In the genomic region with DNA sequence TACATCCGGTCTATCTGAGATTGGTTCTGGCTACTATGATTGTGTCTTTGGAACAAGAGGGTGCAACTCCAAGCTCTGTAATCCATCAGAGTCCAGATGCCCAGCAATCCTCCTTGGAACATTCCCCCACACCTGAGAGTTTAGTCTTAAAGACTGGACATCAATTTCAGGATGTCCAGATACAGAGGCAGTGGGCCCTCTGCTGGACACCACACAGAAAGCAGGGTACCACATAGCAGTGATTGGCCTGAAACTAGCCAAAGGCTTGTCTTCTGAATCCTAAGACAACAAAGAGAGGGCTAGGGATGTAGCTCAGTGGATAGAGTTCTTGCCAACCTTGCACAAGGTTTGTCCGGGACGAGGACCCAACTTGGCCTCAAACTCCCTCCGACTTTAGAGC, we compare ENCODE assay signal across 9 mouse cellular contexts. TPM values are rescaled to one million over a fixed set of nuclear protein-coding genes. Genes with fewer than 3 reads are reported as not detected.
DNase-seq lines count a peak whose midpoint lies in the region; ATAC-seq and TF ChIP-seq lines count a peak whose summit lies in the region.
"Had no signal": no experiment of that assay in that cellular context is flagged by ENCODE, and none has a peak within 500 bp of the region (broad histone marks: within the 10 kb centered on the region; RNA-seq: fewer than 3 reads in every experiment).

No protein-coding gene starts in this region.

- H3K27me3 ChIP-seq in kidney, embryonic 14.5 days (ENCODE audit: control insufficient read depth, insufficient read depth, low read length) = no peaks in the 10 kb centered on the region

- no peak overlapping the region for H3K9ac ChIP-seq in kidney, embryonic 14.5 days (ENCODE audit: low read depth, low read length)

- no peak for ATAC-seq in kidney, embryonic 14.5 days (ENCODE audit: low FRiP score, low TSS enrichment)

- no peaks in the 10 kb centered on the region for H3K36me3 ChIP-seq in kidney, embryonic 14.5 days (ENCODE audit: control insufficient read depth, insufficient read depth, low read length)

- TF ChIP-seq POLR2A in brain, embryonic 14.5 days (IDR thresholded peaks at IDR 0.05; ENCODE audit: borderline replicate concordance, extremely low read depth, insufficient read depth, insufficient read length, poor library complexity, severe bottlenecking) = no peak

- DNase-seq in cerebellum, adult 18-20 months = peak; percentile 17 to 24
- no peak for DNase-seq in cerebellum, adult 11-12 months
- peak; percentile 62 for DNase-seq in kidney, postnatal 10 days
- peak; percentile 77 for DNase-seq in 3T3-L1 (ENCODE audit: low read depth, low spot score)
- DNase-seq in brain, embryonic 14.5 days (ENCODE audit: low read depth) = peak; percentile 34
- no peak for DNase-seq in testis, postnatal 14 days (ENCODE audit: low spot score)
- DNase-seq in right cerebral cortex, postnatal 14 days = no peak
- DNase-seq: lung, adult 18-20 months had no signal

- H3K27ac ChIP-seq in kidney, embryonic 14.5 days (ENCODE audit: low read depth, low read length) = no peak overlapping the region

- no peaks in the 10 kb centered on the region for H3K9me3 ChIP-seq in kidney, embryonic 14.5 days (ENCODE audit: control insufficient read depth, low read length)

- H3K4me3 ChIP-seq in kidney, embryonic 14.5 days (ENCODE audit: low read length) = no peak overlapping the region

- no peaks in the 10 kb centered on the region for H3K4me1 ChIP-seq in kidney, embryonic 14.5 days (ENCODE audit: control insufficient read depth, insufficient read depth, low read length)

- H3K4me2 ChIP-seq in kidney, embryonic 14.5 days (replicated peaks; ENCODE audit: low read depth, low read length) = no peak overlapping the region

- 89% methylated on average over 4 of the region's 4 CpGs for WGBS in kidney, embryonic 14.5 days

- peak; percentile 69; the same call in 1 of the 2 replicates for TF ChIP-seq CTCF in brain, embryonic 14.5 days (IDR thresholded peaks at IDR 0.05; ENCODE audit: borderline replicate concordance, extremely low read depth, insufficient read depth, insufficient read length)

RNA-seq across cellular contexts. Expression of a gene that starts 25.5 kb away (rescaled TPM):
- polyA plus RNA-seq in kidney, embryonic 14.5 days (2014; fragmentation: Nextera tagmentation; extraction: Ambion mirVana) = 2.0 and 3.6 TPM in 2 replicates
- 5.8 and 12.0 TPM in 2 replicates for polyA plus RNA-seq in brain, embryonic 14.5 days (2012; rRNA removed)

RNA-seq across cellular contexts. Expression of a gene that starts 37.4 kb away (rescaled TPM):
- 55.8 and 72.1 TPM in 2 replicates for polyA plus RNA-seq in kidney, embryonic 14.5 days (2014; fragmentation: Nextera tagmentation; extraction: Ambion mirVana)
- polyA plus RNA-seq in brain, embryonic 14.5 days (2012; rRNA removed) = 31.2 and 40.1 TPM in 2 replicates

Comparison
In these comparisons a context has a peak if more than half of its experiments do, and no peak if none do; other contexts are left out.
1. DNase-seq: peak in cerebellum, adult 18-20 months (2 of 2), kidney, postnatal 10 days (single experiment), 3T3-L1 (single experiment) and brain, embryonic 14.5 days (single experiment); none in cerebellum, adult 11-12 months (single experiment), testis, postnatal 14 days (single experiment) and right cerebral cortex, postnatal 14 days (single experiment).